Mouse (Mus musculus): ENCODE measurements at regions not wholly inside any gene's neighbourhood (a gene's known extent, or its start where the extent isn't known, plus 50 kb on each side); places are given as distances from the start of the nearest gene placed in this dataset.

DNA sequence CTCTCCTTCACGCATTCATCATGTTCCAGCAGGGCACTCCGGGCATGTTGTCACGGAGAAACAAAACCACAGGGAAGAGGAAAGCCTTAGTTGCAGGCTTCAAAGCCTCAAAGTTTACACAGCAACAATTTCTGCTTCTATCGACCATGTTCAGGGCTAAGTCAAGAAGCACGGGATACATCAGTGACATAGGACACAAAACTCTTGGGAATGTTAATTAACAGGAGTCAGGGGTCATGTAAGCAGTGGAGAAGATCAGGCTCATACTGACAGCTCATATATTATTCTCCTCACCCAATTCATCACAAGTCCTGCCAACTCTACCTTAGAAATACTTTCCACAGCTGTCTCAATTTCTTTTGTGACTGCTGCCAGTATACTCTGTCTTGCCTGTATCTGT is 133.0 kb upstream of the Btbd3 start:
- TF ChIP-seq CTCF (IDR thresholded peaks at IDR 0.05; ENCODE audit: borderline replicate concordance, insufficient read depth, low read depth, low read length) (no peak), POLR2A (IDR thresholded peaks at IDR 0.05; ENCODE audit: borderline replicate concordance, insufficient read depth, low read length) (no peak)

All from cerebellum, adult 2 months (tissue).